Mouse (Mus musculus) ES-Bruce4 (cell line): Measurements from ENCODE around the gene Stk24. TPM values are rescaled to one million over a fixed set of nuclear protein-coding genes. Genes with fewer than 3 reads are reported as not detected.

ENCODE experiments used
- H3K27ac ChIP-seq: 2 replicates; pipeline ENCODE4 v1.5.1; 2012; ENCODE audit warnings: low read length, inconsistent platforms; ENCODE audit not compliant: insufficient read depth
- H3K27me3 ChIP-seq: 2 replicates; pipeline ENCODE4 v1.6.1; 2012; ENCODE audit warnings: mild to moderate bottlenecking, low read length, inconsistent platforms; ENCODE audit not compliant: control insufficient read depth, poor library complexity, insufficient read depth, severe bottlenecking
- H3K36me3 ChIP-seq: 2 replicates; pipeline ENCODE4 v1.6.1; 2012; ENCODE audit warnings: inconsistent platforms, mild to moderate bottlenecking, low read length, moderate library complexity; ENCODE audit not compliant: control insufficient read depth, poor library complexity, insufficient read depth, severe bottlenecking
- H3K4me1 ChIP-seq: one replicate; pipeline ENCODE4 v1.8.1; 2011; ENCODE audit warnings: low read length; ENCODE audit not compliant: control insufficient read depth, insufficient read depth
- H3K4me3 ChIP-seq: 2 replicates; pipeline ENCODE4 v1.5.1; 2011; ENCODE audit warnings: low read depth, mild to moderate bottlenecking, low read length
- H3K9ac ChIP-seq: 2 replicates; pipeline ENCODE4 v1.6.1; 2012; ENCODE audit warnings: low read depth, mild to moderate bottlenecking, inconsistent platforms; ENCODE audit not compliant: poor library complexity, severe bottlenecking
- H3K9me3 ChIP-seq: replicated peaks from 2 replicates; pipeline ENCODE4 v1.6.1; 2012; ENCODE audit warnings: mild to moderate bottlenecking, low read length, inconsistent platforms; ENCODE audit not compliant: control insufficient read depth, poor library complexity, insufficient read depth, severe bottlenecking
- CTCF ChIP-seq: IDR thresholded peaks from one replicate; pipeline ENCODE4 v1.8.1; 2011; ENCODE audit warnings: low read depth, low read length
- EP300 ChIP-seq: IDR thresholded peaks from 2 replicates; pipeline ENCODE4 v1.6.1; 2011; ENCODE audit warnings: low read depth, low read length; ENCODE audit not compliant: insufficient read depth
- POLR2A ChIP-seq: IDR thresholded peaks from one replicate; pipeline ENCODE4 v1.8.1; 2011; ENCODE audit warnings: low read length; ENCODE audit not compliant: insufficient read depth
- polyA plus RNA-seq: library from polyadenylated mRNA; stranded (reverse); fragments of >200 nt; gene quantifications from 2 replicates; pipeline ENCODE4 v1.2.4, GENCODE M21; 2011; ENCODE audit warnings: low read depth; ENCODE audit not compliant: missing spikeins, insufficient read depth, insufficient read length

Gene Stk24
- polyA plus RNA-seq, 1 experiment, result 135 TPM

GRCm38 (mm10) chr14:121338819-121339573 is 40.8 kb downstream of the Stk24 start:
- Histone ChIP-seq H3K27me3 (no peaks in the 10 kb centered on the region), H3K4me3 (no peak overlapping the region), H3K9ac (no peak overlapping the region), H3K9me3 (no peaks in the 10 kb centered on the region), H3K27ac (no peak overlapping the region), H3K4me1 (no peaks in the 10 kb centered on the region), H3K36me3 (0 out of 2 replicates have a peak, but pooled peaks cover 4% of the 10 kb centered on the region)
- TF ChIP-seq CTCF, result no peak
- TF ChIP-seq POLR2A, result no peak
- no peak for TF ChIP-seq EP300

- Histone ChIP-seq H3K36me3 (no peaks in the 10 kb centered on the region), H3K4me3 (no peak overlapping the region), H3K4me1 (no peaks in the 10 kb centered on the region), H3K9ac (no peak overlapping the region), H3K9me3 (no peaks in the 10 kb centered on the region), H3K27ac (no peak overlapping the region), H3K27me3 (no peaks in the 10 kb centered on the region)
- TF ChIP-seq CTCF (no peak), POLR2A (no peak), EP300 (no peak)
Measured at GRCm38 (mm10) chr14:121330090-121330408, 49.8 kb downstream of the Stk24 start.

GRCm38 (mm10) chr14:121329401-121330089 is 50.3 kb downstream of the Stk24 start:
- TF ChIP-seq CTCF (no peak), EP300 (no peak), POLR2A (no peak)
- H3K27ac ChIP-seq, result no peak overlapping the region
- H3K36me3 ChIP-seq, result no peaks in the 10 kb centered on the region
- no peak overlapping the region for H3K9ac ChIP-seq
- no peaks in the 10 kb centered on the region for H3K9me3 ChIP-seq
- H3K4me3 ChIP-seq, result no peak overlapping the region
- no peaks in the 10 kb centered on the region for H3K4me1 ChIP-seq
- no peaks in the 10 kb centered on the region for H3K27me3 ChIP-seq

GRCm38 (mm10) chr14:121328878-121329277 is 50.9 kb downstream of the Stk24 start:
- no peak overlapping the region for H3K4me3 ChIP-seq
- H3K36me3 ChIP-seq, result no peaks in the 10 kb centered on the region
- no peak overlapping the region for H3K27ac ChIP-seq
- TF ChIP-seq CTCF, result no peak
- TF ChIP-seq POLR2A, result no peak
- TF ChIP-seq EP300, result no peak
- no peak overlapping the region for H3K9ac ChIP-seq
- no peaks in the 10 kb centered on the region for H3K9me3 ChIP-seq
- H3K4me1 ChIP-seq, result no peaks in the 10 kb centered on the region
- no peaks in the 10 kb centered on the region for H3K27me3 ChIP-seq

GRCm38 (mm10) chr14:121326432-121326831 is 53.4 kb downstream of the Stk24 start:
- Histone ChIP-seq H3K36me3 (no peaks in the 10 kb centered on the region), H3K27ac (no peak overlapping the region), H3K27me3 (no peaks in the 10 kb centered on the region), H3K9ac (no peak overlapping the region), H3K4me3 (no peak overlapping the region), H3K9me3 (no peaks in the 10 kb centered on the region), H3K4me1 (peaks cover 2% of the 10 kb centered on the region)
- TF ChIP-seq EP300 (no peak), CTCF (no peak), POLR2A (no peak)
